Mouse (Mus musculus): ENCODE data around the gene Tmem150a. TPM values are rescaled to one million over a fixed set of nuclear protein-coding genes. Genes with fewer than 3 reads are reported as not detected.

The Tmem150a gene
- polyA plus RNA-seq (2014; fragmentation: Illumina TruSeq; extraction: RNeasy Lipid Tissue Mini Kit (QIAGEN cat#74804); ENCODE audit: low read depth, low replicate concordance) = 40.1 TPM

DNA sequence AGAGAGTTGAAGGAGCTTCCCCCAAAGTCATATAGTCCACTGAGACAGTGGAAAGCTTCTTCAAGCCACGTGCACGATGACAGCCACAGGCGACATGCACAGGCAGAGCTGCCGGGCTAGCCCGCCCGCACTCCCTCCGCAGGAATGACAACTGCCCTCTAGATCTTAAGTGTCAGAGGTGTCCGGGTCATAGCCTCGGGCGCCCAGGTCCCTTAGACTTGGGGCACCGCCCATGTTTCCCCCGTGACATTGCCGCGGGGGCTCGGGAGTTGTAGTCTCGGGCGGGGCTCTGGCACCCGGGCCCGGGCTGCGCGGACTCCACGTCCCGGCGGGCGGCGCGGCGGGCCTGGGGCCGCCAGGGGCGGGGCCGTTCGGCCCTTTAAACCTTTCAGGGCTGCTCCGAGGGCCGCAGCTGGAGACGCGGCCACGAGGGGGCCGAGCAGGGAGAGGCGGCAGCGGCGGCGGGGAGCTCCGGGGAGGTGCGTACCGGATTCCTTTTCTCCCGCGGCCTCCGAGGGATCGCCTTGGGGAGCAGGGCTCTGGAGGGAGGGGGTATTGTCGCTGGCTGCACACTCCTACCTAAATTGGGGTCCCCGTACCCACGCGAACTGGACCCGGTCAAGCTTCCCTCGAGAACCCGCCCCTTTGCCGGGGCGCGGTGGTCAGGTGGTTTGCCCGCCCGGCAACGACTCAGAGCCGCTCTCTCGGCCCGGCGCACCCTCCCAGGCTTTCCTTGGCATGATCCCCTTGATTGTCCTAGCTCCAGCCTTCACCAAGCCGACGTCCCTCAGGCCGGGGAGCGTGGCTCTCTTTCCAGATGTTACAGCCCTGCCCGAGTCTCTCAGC lies at the start of gene Tmem150a:
Tmem150a (plus strand) TSS at position 382 of the 846 bp plus-strand sequence.

DNA sequence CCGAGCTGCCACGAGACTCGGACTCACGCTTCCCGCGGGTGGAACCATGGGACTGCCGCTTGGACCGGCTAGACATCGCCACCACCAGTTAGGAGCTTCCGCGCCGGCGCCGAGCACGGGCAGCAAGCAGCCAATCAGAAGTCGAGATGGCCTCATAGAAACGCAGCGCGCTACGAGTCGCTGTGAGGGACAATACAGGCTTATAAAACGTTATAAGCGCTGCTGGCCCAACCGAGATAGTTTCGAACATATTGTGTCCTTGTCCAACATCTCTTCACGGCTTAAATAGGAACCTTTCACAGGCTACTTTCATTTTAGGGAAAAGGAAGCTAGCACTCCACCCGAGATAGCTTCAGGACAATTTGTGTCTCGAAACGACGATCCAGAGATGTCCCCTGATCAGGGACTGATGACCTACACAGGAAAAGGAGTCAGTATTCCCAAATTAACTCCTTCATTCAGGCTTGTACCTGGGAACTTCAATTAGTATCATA lies 10.1 kb upstream of the Tmem150a start, which contains the start of gene Usp39:
Usp39 (minus strand) TSS at position 111 of the 494 bp plus-strand sequence.

DNA sequence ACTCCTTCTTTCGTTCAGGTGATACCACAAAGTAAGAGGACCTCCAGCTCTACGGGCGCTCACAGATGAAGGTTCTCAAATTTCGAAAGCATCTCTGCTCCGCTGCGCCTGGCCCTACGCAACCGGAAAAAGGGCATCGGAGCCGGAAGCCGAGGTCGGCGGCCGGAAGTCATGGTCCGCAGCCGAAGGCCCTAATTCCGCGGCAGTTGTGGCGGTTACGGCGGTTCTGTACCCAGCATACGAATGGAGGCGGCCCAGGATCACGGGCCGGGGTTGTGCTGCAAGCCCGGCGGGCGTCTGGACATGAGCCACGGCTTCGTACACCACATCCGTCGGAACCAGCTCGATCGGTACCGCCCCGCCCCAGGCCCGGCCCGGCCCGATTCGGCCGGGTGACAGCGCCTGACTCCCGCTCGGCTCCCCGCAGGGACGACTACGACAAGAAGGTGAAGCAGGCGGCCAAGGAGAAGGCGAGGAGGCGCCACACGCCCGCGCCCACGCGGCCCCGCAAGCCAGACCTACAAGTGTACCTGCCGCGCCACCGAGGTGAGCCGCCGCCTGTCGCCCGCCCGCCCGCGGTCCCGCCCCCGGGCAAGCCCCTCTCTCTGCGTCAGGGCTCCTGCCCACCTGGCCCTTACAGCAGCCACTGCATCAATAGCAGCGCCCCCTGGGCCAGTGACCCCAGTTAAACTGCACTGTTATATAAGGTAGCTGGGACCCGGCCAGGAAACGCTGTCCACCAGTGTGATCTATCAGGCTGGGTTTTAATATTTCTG lies 7.9 kb upstream of the Tmem150a start, which contains the start of gene 0610030E20Rik:
0610030E20Rik (plus strand) TSS at position 152 of the 776 bp plus-strand sequence.

DNA sequence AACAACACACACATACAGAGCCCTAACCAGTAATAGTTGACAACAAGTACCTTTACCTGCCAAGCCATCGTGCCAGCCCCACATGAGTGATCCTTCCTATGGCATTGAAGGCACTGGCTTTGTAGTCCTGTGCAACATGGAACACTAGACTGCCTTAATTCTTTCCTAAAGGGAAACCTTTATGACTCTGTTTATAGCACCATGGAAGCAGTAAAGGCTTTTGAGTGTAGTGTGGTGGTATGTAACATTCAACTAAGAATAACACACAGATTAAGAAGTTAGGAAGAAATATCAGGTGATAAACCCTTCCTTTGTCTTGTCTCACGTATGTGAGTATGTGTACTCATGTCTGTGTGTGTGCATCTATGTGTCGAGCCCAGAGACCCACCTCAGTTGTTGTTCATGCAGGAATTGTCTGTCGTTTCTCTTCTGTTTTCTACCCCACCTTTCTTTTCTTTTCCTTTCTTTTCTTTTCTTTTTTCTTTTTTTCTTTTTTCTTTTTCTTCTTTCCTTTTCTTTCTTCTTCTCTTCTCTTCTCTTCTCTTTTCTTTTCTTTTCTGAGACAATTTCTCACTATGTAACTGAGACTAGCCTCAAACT lies 11.7 kb downstream of the Tmem150a start, which contains the start of gene Rnf181:
Rnf181 (minus strand) TSS at position 113 of the 600 bp plus-strand sequence.

GRCm38 (mm10) chr6:72380131-72380770 lies 25.0 kb downstream of the Tmem150a start, which contains the start of gene Vamp5:
Gene Vamp5 (minus strand): TSS chr6:72380468.

DNA sequence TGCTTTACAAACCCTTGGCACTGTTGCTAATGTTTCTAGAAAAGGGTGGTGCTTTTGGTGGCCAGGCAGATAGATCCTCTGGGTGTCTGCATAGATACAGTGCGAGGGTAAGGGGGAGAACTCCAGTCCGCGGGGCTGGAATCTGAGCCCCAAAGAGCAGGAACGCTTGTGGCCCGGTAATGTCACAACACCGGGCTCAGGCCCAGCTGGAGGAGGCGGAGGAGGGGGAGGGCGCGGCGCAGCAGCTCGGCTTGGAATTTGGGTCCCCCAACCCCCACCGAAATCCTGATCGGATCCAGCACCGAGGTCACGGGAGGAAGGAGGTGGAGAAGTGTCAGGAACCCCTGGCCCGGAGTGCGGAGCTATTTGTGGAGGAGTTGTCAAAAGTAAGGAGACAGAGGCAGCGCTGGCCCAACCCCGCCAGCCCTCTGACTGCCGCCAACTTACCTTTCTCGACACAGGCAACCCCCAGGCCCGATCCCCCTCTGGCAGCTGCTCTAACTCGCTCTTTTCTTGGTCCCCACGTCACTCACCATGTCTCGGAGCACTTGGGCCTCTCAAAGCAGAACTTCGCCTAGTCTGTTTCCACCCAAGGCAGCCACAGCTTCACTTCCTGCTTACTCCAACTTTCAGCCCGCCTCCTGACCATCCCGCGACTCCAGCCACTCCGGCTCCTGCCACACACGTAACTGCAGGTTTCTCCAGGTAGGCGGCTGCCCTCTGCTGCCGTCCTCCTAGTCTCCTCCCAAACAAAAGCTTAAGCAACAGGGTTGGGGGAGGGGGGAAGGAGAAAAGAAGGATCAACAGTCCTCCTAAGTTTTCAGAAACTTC lies 34.9 kb downstream of the Tmem150a start, which contains the start of gene Vamp8:
Vamp8 (minus strand) TSS at position 763 of the 831 bp plus-strand sequence.

Other genes starting within 250 kb of the Tmem150a start
- 9.7 TPM for gene Atoh8, start 119.9 kb upstream of the Tmem150a start, polyA plus RNA-seq (2014; fragmentation: Illumina TruSeq; extraction: RNeasy Lipid Tissue Mini Kit (QIAGEN cat#74804); ENCODE audit: low read depth, low replicate concordance)
- not detected for gene Sftpb, start 50.8 kb upstream of the Tmem150a start, polyA plus RNA-seq (2014; fragmentation: Illumina TruSeq; extraction: RNeasy Lipid Tissue Mini Kit (QIAGEN cat#74804); ENCODE audit: low read depth, low replicate concordance)
- 15.8 TPM for gene Usp39, start 10.3 kb upstream of the Tmem150a start, polyA plus RNA-seq (2014; fragmentation: Illumina TruSeq; extraction: RNeasy Lipid Tissue Mini Kit (QIAGEN cat#74804); ENCODE audit: low read depth, low replicate concordance)
- 13.1 TPM for gene 0610030E20Rik, start 8.1 kb upstream of the Tmem150a start, polyA plus RNA-seq (2014; fragmentation: Illumina TruSeq; extraction: RNeasy Lipid Tissue Mini Kit (QIAGEN cat#74804); ENCODE audit: low read depth, low replicate concordance)
- gene Rnf181, start 11.5 kb downstream of the Tmem150a start, polyA plus RNA-seq (2014; fragmentation: Illumina TruSeq; extraction: RNeasy Lipid Tissue Mini Kit (QIAGEN cat#74804); ENCODE audit: low read depth, low replicate concordance) = 71.2 TPM
- gene Vamp5, start 25.0 kb downstream of the Tmem150a start, polyA plus RNA-seq (2014; fragmentation: Illumina TruSeq; extraction: RNeasy Lipid Tissue Mini Kit (QIAGEN cat#74804); ENCODE audit: low read depth, low replicate concordance) = 93.9 TPM
- 110 TPM for gene Vamp8, start 35.3 kb downstream of the Tmem150a start, polyA plus RNA-seq (2014; fragmentation: Illumina TruSeq; extraction: RNeasy Lipid Tissue Mini Kit (QIAGEN cat#74804); ENCODE audit: low read depth, low replicate concordance)
- gene Ggcx, start 58.9 kb downstream of the Tmem150a start, polyA plus RNA-seq (2014; fragmentation: Illumina TruSeq; extraction: RNeasy Lipid Tissue Mini Kit (QIAGEN cat#74804); ENCODE audit: low read depth, low replicate concordance) = 23.4 TPM
- 213 TPM for gene Mat2a, start 84.1 kb downstream of the Tmem150a start, polyA plus RNA-seq (2014; fragmentation: Illumina TruSeq; extraction: RNeasy Lipid Tissue Mini Kit (QIAGEN cat#74804); ENCODE audit: low read depth, low replicate concordance)
- not detected for gene Sh2d6, start 166.3 kb downstream of the Tmem150a start, polyA plus RNA-seq (2014; fragmentation: Illumina TruSeq; extraction: RNeasy Lipid Tissue Mini Kit (QIAGEN cat#74804); ENCODE audit: low read depth, low replicate concordance)
- gene Capg, start 188.9 kb downstream of the Tmem150a start, polyA plus RNA-seq (2014; fragmentation: Illumina TruSeq; extraction: RNeasy Lipid Tissue Mini Kit (QIAGEN cat#74804); ENCODE audit: low read depth, low replicate concordance) = 18.2 TPM
- 23.2 TPM for gene Elmod3, start 243.0 kb downstream of the Tmem150a start, polyA plus RNA-seq (2014; fragmentation: Illumina TruSeq; extraction: RNeasy Lipid Tissue Mini Kit (QIAGEN cat#74804); ENCODE audit: low read depth, low replicate concordance)
- 61.5 TPM for gene Retsat, start 243.0 kb downstream of the Tmem150a start, polyA plus RNA-seq (2014; fragmentation: Illumina TruSeq; extraction: RNeasy Lipid Tissue Mini Kit (QIAGEN cat#74804); ENCODE audit: low read depth, low replicate concordance)